Mouse (Mus musculus) cerebellum, adult 11-12 months (tissue): ENCODE results near the gene Oas1c.

Experiments
- DNase-seq: peaks from one replicate; pipeline ENCODE4 v3.0.0; 2022

Gene Oas1c

DNA sequence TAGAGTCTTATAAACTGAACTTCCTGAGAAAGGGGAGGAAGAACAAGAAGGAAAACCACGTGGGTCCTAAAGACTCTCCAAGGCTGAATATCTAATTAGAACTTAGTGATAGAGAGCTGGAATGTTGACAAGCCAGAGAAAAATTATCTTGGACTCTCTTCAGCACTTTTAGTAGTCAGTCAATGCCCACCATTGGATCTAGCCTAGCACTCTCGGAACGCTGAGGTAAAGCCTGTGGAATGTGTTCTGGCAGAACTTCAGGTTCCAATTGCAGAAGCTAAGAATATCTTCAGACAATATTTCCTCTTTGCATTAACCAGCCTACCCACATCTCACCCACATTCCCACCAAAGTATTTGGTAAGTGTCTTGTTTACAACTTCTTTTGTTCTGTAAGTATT is 32.4 kb downstream of the Oas1c start:
- no peak for DNase-seq

DNA sequence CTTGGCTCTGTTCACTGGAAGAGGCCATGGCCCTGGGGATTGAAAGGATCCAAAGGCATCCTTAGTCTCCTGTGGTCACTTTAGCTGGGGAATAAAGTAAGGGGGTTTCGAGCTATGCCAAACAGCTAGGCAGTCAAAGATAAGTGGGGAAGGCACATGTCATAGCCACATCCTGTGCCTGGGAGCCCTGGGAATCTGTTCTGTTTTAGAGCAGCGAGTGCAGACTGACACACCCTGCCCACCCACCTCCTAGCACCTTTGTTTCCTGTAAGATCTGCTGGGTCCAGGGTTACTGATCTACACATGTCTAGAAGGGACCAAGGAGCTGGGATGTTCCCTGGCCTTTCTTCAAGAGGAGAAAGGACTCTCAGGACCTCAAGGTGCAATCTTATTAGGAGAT is 33.4 kb downstream of the Oas1c start:
- DNase-seq = no peak

DNA sequence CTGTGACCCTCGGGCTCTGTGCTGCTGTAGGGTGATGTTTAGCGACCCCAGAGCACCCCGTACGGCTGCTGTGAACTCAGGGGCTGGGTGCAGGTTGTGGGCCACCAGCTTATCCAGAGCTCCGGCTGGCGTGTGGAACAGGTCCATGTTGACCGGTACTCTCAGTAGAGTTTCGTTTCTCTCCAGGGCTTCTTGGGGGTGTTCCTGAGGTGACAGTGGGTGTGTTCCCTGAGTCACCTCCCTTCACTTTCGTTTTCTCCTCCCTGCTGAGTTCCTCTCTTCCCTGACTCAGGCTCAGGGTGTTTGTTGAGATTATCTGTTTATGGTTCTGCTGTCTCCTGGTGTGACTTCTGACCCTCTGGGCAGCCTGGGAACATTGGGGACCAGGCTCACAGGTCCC is 34.8 kb downstream of the Oas1c start, which contains the start of gene Oas3:
Oas3 (minus strand) TSS at position 184 of the 400 bp plus-strand sequence.
- DNase-seq = no peak

DNA sequence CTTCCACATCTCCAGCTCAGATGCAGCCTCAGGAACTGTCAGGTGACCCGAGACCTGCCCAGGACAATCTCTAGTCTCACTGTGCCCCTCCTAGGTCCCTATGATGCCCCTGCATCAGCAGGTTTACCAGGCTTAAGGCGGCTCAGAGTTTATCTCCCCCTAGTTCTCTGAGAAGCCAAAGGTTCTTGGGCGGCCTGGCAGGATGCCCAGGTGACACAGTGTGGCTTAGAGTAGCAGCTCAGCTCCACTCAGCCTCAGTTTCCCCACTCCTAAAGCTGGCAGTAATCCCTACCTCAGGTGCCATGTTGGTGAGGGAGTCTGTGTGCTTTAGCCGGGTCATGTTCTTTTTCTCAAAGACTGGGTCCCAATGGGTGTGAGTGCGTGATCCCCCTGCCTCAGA is 35.5 kb downstream of the Oas1c start:
- no peak for DNase-seq

DNA sequence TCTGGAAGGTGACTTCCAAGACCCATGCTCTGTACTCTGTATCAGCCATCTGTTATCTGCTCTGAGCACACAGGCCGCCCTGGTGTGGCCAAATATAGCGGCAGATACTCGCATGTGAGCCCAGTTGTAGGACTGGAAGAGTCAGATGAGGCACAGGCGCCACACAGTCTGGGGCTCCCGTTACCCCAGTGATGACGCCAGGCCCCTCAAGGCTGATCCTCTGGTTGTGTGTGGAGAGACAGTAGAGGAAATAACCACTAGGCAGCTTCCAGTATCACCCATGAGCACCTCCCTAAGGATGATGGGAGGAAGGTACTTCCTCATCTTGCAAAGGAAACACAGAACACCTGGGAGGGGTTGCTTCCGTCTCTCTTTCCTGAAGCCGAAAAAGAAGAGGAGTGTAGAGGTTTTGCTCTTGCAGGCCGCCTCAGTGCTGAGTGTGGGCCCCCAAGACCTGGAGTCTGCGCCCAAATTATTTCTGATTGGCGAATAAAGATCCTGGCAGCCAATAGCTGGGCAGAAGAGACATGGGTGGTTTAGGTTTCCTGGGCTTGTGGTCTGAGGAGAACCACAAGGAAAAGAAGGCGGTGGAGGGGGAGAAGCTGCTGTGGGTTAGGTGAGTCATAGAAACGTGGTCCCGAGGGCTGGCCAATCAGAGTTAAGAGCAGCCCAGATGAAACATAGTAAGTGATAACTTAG is 36.9 kb downstream of the Oas1c start:
- DNase-seq = no peak

DNA sequence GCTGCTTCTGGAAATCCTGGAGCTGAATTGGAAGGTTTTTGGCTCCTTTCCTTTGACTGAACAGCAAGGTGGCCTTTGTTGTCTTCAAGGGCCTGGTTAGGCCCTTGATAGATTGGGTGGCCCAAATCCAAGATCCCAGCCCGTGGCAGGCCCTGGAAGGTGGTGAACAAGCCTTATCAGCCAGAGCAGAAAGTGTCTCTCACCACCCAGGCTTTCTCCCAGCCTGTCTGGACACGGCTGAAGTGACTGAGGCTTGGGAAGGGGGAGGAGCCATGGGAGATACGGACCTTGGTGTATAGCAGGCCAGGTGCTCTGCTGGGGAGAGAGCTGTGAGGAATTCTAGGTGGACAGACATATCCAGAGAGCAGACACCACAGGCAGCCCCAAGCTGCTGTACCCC is 42.9 kb downstream of the Oas1c start:
- DNase-seq = no peak

- DNase-seq = no peak
These were observed 47.3 kb downstream of the Oas1c start for GRCm38 (mm10) chr5:120765010-120765409.

- DNase-seq = no peak
These were observed 50.4 kb downstream of the Oas1c start for GRCm38 (mm10) chr5:120761901-120762300.

GRCm38 (mm10) chr5:120754215-120754614 is 58.1 kb downstream of the Oas1c start:
- DNase-seq = no peak

DNA sequence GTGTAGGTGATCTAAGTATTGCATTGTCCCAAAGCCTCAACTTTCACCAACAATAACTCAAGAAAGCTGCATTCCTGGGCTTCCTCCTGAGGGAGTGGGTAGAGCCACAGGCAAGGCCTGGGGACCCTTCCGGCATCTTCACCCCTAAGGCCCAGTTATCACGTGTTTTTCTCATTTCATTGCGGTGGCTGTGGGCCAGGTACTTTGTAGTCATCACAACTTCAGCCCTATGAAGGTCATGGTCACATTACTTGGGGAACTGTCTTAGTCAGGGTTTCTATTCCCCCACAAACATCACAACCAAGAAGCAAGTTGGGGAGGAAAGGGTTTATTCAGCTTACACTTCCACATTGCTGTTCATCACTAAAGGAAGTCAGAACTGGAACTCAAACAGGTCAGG is 59.5 kb downstream of the Oas1c start:
- DNase-seq = no peak

DNA sequence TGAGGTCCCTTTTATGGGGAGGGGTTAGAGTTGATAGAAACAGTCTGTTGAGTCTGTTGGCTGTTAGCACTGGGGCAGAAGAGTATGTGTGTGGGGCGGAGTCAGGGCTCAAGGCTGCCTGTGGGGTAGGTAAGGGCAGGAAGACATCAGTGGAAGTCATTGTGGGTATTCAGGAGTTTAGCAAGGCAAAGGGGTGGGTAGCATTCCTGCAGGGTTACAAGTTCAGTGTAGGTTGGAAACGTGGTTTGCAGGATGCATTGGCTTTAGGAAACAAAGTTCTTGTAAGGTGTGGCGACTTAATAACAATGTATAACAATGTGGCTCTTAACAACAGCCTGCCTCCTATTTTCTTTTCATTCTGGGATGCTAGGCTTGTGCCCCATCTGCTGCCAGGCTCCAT is 61.1 kb downstream of the Oas1c start:
- no peak for DNase-seq
